Mouse (Mus musculus): ENCODE data around the gene Tmem114. TPM values are rescaled to one million over a fixed set of nuclear protein-coding genes. Genes with fewer than 3 reads are reported as not detected.

Tmem114 gene
- polyA plus RNA-seq, 1 experiment from 2014 or later: not detected

Other genes with a start within 250 kb of the Tmem114 start
- gene Mettl22, start 45.7 kb upstream of the Tmem114 start, polyA plus RNA-seq (2014; fragmentation: Nextera tagmentation; extraction: Ambion mirVana): 27.2 and 28.6 TPM in 2 replicates
- 18.0 and 20.6 TPM in 2 replicates for gene Abat, start 88.3 kb upstream of the Tmem114 start, polyA plus RNA-seq (2014; fragmentation: Nextera tagmentation; extraction: Ambion mirVana)
- gene Pmm2, start 212.5 kb upstream of the Tmem114 start, polyA plus RNA-seq (2014; fragmentation: Nextera tagmentation; extraction: Ambion mirVana): 42.4 and 47.5 TPM in 2 replicates
- 11.4 and 14.1 TPM in 2 replicates for gene Tmem186, start 212.6 kb upstream of the Tmem114 start, polyA plus RNA-seq (2014; fragmentation: Nextera tagmentation; extraction: Ambion mirVana)
- gene Carhsp1, start 247.0 kb upstream of the Tmem114 start, polyA plus RNA-seq (2014; fragmentation: Nextera tagmentation; extraction: Ambion mirVana): 29.2 and 32.1 TPM in 2 replicates